Mouse (Mus musculus) adrenal gland, postnatal 25 days (tissue): ENCODE results near the gene Tmem63b. TPM values are rescaled to one million over a fixed set of nuclear protein-coding genes. Genes with fewer than 3 reads are reported as not detected.

Experiments
- DNase-seq: peaks from one replicate; pipeline ENCODE4 v3.0.0; 2021; ENCODE audit warnings: mixed read lengths
- long read RNA-seq: library from polyadenylated mRNA; stranded (forward); transcript quantifications from one replicate; pipeline ENCODE4 v2.0.0, GENCODE M21; 2021
- total RNA-seq: library from RNA; stranded (reverse); gene quantifications from 2 replicates; pipeline ENCODE4 v1.2.3, GENCODE M21; 2021

Gene Tmem63b
- 51.6 TPM in 2 replicates for total RNA-seq
- long read RNA-seq, transcript Tmem63b-201 (24 exons, 3,284 nt) = major isoform, 16 of 44 reads
- long read RNA-seq, partial matches to known transcripts = 20 of 44 reads
- long read RNA-seq, other reads (novel, unspliced or antisense) = 8 of 44 reads

DNA sequence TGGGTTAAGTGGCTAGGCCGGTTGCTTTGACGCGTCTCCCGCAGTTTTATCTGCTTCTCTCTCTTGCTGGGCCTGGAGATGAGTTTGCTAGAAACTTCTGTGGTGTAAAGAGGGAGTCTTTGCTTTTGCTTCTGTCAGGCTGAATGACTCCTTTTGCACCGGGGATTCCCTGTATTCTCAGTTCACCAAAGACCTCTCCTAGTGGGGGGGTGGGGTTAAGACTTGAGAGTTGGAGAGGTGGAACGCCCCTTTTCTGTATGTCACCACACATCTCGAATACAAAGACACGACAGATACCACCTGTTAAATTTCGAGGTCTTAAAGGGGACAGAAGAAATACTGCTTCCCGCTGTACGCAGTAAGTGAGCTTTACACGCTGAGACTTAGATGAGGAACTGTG, at the start of gene Tmem63b:
Tmem63b (minus strand) TSS at position 190 of the 400 bp plus-strand sequence.
- DNase-seq = no peak

DNA sequence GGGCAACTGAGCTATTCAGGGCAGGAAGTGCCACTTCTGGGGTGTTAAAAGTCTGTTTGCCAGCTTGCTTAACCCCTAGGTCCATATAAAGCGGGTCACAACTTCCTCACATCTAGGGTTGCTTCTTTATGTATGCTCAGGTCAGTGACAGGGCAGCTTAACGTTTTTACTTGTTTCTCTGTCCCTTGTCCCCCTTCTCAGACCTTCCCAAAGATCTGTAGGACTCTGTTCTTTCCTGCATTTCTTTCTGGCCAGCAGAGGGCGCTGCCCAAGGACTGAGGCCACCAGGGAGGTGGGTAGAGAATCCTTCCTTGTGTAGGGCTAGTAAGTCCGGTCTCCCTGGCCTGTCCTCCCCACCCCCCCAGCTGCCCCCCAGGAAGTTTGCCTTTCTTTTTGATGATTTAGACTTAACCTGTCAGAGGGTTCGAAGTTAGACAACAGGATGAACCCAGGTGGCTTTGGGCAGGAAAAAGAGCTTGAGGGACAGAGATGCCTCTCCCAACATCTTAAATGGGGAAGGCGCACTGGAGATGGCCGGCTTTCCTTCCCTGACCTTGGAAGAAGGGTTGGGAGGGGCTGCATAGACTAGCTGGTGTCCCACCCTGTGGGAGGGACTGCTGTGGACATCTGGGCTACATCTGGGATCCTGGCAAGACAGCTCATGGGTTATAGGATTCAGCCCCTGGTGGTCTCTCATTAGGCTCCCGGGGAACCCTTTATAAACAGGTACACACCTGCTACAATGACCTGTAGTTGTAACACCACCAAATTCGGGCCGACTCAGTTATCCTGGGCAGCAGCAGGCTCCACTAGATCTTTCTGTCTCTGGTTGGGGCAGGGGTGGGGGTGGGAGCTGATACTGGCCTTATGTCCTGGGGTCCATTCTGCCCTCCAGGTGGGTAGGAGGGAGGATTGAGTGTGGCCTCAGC, 48.9 kb upstream of the Tmem63b start:
- DNase-seq = peak; percentile 88

- no peak for DNase-seq
Observed at GRCm38 (mm10) chr17:45734881-45735280, 48.2 kb upstream of the Tmem63b start.

DNA sequence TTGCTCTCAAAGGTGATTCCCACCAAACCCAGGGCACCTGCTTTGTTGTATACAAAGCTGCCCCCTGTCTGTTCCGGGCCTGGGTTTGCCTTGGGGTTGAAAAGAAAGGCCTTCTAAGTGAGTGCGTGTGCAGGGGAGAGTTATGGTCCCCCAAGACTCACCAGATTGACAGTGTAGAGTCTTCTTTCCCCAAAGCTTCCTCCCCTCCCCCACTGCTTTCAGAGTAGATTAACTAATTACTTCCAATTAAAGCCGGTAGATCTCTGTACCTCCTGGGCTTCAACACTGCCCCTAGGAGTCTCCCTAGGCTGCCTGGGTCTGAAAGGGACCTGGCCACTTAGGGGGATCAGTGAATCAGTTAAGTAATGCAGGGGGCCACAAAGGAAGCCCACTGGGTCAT, 47.6 kb upstream of the Tmem63b start:
- no peak for DNase-seq

DNA sequence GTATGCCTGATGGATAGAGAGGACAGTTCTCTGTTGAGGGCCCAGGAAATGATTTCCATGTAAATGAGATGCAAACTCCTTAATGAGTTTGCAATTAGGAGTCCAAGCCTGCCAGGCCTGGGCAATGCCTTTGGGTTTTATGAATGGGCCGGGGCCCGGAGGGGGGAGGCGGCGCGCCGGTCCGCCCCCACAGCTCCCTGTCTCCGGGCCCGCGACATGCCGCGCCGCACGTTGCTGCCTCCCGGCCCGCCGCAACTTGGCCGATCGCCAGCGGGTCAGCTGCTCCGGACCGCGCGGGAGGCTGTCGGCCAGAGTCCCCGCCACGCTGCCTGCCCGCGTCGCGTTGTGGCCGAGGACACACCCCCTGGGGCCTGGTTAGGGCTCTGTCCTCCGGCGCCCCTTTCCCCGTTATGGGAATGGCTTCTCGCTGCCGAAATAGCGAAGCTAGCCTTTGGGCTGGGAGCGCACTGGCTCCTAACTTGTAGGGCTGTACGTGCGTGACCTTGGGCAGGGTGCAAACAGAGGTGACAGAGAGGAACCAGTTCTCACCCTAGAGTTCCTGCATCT, 47.1 kb upstream of the Tmem63b start, which contains the start of gene 1600014C23Rik:
1600014C23Rik (minus strand) TSS at position 110 of the 567 bp plus-strand sequence.
- peak; percentile 77 for DNase-seq

DNA sequence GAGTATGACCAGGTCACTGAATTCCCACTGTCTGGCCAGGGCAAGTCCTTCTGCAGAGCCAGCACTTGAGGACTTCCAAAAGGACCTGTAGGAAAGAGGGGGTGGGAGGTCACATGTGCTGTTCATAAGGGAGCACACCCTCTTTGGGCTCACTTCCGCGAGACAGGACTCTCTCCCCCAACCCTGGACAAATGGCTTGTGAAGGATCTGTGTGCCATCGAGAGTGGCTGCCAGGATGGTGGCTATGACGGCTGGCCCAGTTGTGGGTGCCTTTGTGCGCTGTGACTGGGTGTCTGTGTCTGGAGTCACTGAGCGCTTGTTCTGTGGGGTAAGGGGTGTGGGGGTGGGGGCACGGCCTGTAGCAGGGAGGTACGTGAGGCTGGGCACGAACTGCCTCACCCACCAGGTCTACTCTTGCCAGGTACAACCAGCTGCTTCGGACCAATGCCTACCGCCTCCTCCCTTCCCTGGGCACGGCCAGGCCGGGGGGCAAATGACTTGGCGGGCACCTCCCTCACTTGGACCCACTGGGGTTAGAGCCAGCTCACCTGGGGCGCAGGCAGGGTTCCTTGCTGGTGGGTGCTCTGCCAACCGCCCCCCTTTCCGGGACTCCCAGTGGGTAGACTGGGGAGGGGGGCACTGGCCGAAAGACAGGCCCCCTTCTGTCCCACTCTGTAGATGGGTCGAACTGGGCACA, 46.5 kb upstream of the Tmem63b start:
- DNase-seq = no peak

- peak; percentile 78 for DNase-seq
Observed at GRCm38 (mm10) chr17:45731172-45731864, 44.6 kb upstream of the Tmem63b start.

DNA sequence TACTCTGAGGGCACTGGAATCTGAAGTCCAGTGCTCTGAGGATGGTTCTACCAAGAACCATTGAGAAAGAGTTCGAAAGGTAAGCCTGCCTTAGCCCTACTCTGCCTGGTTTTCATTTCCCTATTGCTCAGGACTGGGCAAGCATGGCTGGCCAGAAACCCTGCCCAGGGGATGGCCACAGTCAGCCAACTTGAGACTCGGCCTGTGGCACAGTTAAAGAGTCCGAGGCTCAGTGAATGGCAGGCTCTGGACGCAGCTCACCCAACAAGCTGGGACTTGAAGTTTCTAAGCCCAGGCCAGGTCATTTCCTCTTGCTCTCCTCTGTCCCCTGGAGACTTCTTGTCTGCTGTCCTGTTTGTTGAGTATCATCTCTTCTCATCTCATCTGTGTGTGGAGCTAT, 44.0 kb upstream of the Tmem63b start:
- DNase-seq = no peak

GRCm38 (mm10) chr17:45729387-45729786, 42.7 kb upstream of the Tmem63b start:
- DNase-seq = no peak

- DNase-seq = no peak
Observed at GRCm38 (mm10) chr17:45727983-45728723, 41.4 kb upstream of the Tmem63b start.

- DNase-seq = no peak
Observed at GRCm38 (mm10) chr17:45727481-45727880, 40.8 kb upstream of the Tmem63b start.

- DNase-seq = no peak
Observed at GRCm38 (mm10) chr17:45726249-45726648, 39.5 kb upstream of the Tmem63b start.

DNA sequence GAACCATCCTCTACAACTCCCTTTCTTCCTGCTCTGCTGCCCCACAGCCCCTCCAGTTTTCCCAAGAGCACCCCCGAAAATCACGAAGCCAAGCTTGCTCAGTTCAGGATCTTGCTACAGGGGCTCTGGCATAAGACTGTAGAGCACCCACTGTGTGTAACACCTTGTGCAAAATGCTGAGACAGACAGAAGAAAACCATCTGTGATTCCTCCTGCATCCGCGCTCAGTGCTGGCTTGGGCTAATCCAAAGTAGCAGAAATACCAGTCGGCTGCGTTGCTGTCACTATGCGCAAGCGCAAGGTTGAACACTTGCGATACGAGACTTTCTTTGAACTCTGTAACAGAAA, 37.8 kb upstream of the Tmem63b start:
- no peak for DNase-seq

- DNase-seq = peak; percentile 77
Observed at GRCm38 (mm10) chr17:45723732-45724573, 37.2 kb upstream of the Tmem63b start.

- DNase-seq = peak; percentile 70
Observed at GRCm38 (mm10) chr17:45718323-45718722, 31.6 kb upstream of the Tmem63b start.

GRCm38 (mm10) chr17:45711525-45711924, 24.8 kb upstream of the Tmem63b start:
- no peak for DNase-seq

- DNase-seq = no peak
Observed at GRCm38 (mm10) chr17:45710407-45710806, 23.7 kb upstream of the Tmem63b start.

DNA sequence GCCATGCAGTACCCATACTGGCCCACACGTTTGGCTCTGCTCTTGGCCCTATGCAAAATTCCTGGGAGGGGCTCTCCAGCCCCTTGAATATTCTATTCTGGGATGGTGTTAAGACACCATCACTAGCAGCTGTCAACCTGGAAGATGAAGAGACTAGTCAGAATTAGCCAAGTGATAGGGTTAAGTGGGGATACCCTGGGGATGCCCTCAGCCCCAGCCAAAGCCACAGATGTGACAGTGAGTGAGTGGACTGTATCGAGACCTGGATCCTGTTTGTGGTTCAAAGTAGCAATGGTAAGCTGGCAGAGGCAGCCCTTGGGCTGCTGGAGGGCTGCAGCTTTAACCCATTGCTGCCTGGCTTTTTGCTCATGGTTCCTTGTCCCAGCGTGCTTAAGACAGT, 23.1 kb upstream of the Tmem63b start:
- no peak for DNase-seq

GRCm38 (mm10) chr17:45708179-45708578, 21.5 kb upstream of the Tmem63b start:
- no peak for DNase-seq

DNA sequence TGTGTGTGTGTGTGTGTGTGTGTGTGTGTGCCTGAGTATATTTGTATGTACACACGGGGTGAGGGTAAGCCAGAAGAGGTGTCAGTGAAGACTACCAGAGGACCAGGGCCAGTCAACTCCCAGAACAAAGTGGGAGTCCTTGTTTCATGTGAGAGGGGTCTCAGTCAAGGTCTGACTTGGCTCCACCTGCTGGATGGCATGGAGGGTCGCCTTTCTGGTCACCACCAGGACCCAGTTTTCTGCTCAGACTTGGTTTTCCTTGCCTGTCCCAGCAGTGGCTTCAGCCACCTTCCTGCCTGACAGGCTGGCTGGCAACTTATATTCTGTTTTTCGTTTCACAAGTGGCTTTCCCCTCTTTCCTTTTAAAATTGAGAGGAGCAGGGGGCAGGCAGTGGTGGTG, 20.7 kb upstream of the Tmem63b start:
- no peak for DNase-seq
